Mouse (Mus musculus) heart, adult 2 months (tissue): ENCODE data around the gene Crispld2.

Source experiments
- CTCF ChIP-seq: fragments of 200-600 bp; IDR thresholded peaks from 2 replicates; pipeline ENCODE4 v1.8.1; 2022; ENCODE audit warnings: antibody characterized with exemption, mild to moderate bottlenecking, moderate library complexity
- EP300 ChIP-seq: fragments of 200-500 bp; IDR thresholded peaks from 2 replicates; pipeline ENCODE4 v1.6.1; 2011; ENCODE audit warnings: low read depth, low read length, control low read depth; ENCODE audit not compliant: insufficient read depth
- POLR2A ChIP-seq: fragments of 200-500 bp; IDR thresholded peaks from 2 replicates; pipeline ENCODE4 v1.6.1; 2011; ENCODE audit warnings: mild to moderate bottlenecking, low read depth, low read length, control low read depth; ENCODE audit not compliant: insufficient read depth

- TF ChIP-seq EP300: no peak
- TF ChIP-seq CTCF: no peak
- no peak for TF ChIP-seq POLR2A
These were observed 10.1 kb downstream of the Crispld2 start for GRCm38 (mm10) chr8:120002348-120002747.
